Mouse (Mus musculus) bone marrow macrophage, adult 2 months (primary cell): ENCODE results near the gene Aoc1. TPM values are rescaled to one million over a fixed set of nuclear protein-coding genes. Genes with fewer than 3 reads are reported as not detected.
A peak's percentile ranks its signal among the peaks of the same experiment; 100 is the strongest.

Source experiments
- H3K27ac ChIP-seq: 2 replicates; pipeline ENCODE4 v1.5.1; 2012; ENCODE audit warnings: low read depth, low read length; ENCODE audit not compliant: insufficient read depth
- H3K4me1 ChIP-seq: 2 replicates; pipeline ENCODE4 v1.6.1; 2012; ENCODE audit warnings: low read length; ENCODE audit not compliant: control insufficient read depth, insufficient read depth
- H3K4me3 ChIP-seq: 2 replicates; pipeline ENCODE4 v1.5.1; 2012; ENCODE audit warnings: mild to moderate bottlenecking, low read length, moderate library complexity; ENCODE audit not compliant: insufficient read depth
- CTCF ChIP-seq: IDR thresholded peaks from 2 replicates; pipeline ENCODE4 v1.5.1; 2012; ENCODE audit warnings: low read depth, mild to moderate bottlenecking, low read length, moderate library complexity
- POLR2A ChIP-seq: IDR thresholded peaks from 2 replicates; pipeline ENCODE4 v1.6.1; 2012; ENCODE audit warnings: mild to moderate bottlenecking, low read depth, low read length, borderline replicate concordance
- polyA plus RNA-seq: library from polyadenylated mRNA; stranded (reverse); fragments of >200 nt; gene quantifications from 2 replicates; pipeline ENCODE4 v1.2.4, GENCODE M21; 2012; ENCODE audit not compliant: missing spikeins, insufficient read depth, insufficient read length

The Aoc1 gene
- polyA plus RNA-seq, 1 experiment = not detected

- TF ChIP-seq POLR2A (no peak), CTCF (no peak)
- Histone ChIP-seq H3K27ac (no peak overlapping the region), H3K4me3 (no peak overlapping the region), H3K4me1 (peaks cover 8% of the 10 kb centered on the region)
These were observed 78.9 kb downstream of the Aoc1 start for GRCm38 (mm10) chr6:48951630-48952029.

DNA sequence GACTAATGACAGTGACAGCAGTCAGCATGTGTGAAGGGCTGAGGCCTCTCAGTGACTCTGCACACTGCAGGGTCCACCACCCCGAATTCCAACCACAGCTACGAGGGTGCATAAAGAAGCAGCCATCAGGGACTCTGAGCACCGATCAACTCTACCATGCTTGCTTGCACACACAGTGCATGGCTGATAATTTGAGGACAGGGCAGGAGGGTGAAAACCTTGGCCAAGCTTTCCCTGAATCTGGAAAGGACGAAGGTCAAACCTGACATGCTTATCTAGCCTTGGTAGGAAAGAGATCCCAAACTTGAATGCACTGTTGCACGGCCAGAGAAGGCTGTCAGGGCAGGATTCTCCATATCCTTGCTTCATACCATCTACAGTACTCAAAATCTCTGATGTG is 80.5 kb downstream of the Aoc1 start:
- Histone ChIP-seq H3K27ac (no peak overlapping the region), H3K4me3 (no peak overlapping the region), H3K4me1 (peaks cover 14% of the 10 kb centered on the region)
- no peak for TF ChIP-seq CTCF
- TF ChIP-seq POLR2A = no peak

DNA sequence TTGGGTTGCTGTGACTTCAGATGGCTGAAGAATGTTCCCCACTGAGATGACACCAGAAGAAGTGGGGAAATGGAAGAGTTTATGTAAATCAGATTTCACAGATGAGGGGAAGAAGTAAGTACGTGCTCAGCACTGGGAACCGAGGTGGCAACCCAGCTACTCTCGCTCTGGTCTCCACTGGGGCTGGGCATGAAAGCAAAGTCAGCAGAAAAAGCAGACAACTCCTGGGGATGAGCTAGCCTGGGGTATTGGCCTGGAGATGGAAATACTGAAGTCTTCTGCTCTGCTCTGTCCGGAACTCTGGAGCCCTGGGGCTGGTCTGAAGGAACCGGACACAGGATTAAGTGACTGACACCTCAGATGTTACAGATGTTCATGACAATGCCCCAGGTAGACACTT is 81.5 kb downstream of the Aoc1 start:
- Histone ChIP-seq H3K4me3 (no peak overlapping the region), H3K4me1 (peaks cover 14% of the 10 kb centered on the region), H3K27ac (no peak overlapping the region)
- TF ChIP-seq POLR2A = no peak
- TF ChIP-seq CTCF = no peak

DNA sequence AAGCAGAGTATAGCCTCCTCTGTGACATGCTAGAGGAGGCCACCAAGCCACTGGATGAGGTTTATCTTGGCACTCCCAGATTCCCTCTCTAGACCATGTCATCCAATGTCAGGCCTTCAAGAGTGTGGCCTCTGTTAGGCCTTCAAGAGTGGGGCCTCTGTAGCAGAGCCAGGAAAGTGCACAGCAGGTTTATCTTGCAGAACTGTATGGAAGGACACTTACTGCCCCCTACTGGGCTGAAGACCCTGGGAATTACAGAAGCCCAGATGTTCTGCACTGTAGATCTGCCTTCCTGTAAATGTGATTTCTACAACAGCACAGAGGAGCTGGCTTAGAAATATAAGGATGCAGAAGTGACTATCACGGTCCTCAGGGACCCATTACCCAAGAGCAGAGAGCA is 82.2 kb downstream of the Aoc1 start:
- Histone ChIP-seq H3K27ac (no peak overlapping the region), H3K4me1 (peaks cover 12% of the 10 kb centered on the region), H3K4me3 (no peak overlapping the region)
- peak; percentile 22; the same call in 1 of the 2 replicates for TF ChIP-seq CTCF
- no peak for TF ChIP-seq POLR2A

GRCm38 (mm10) chr6:48956785-48957184 is 84.1 kb downstream of the Aoc1 start:
- H3K4me1 ChIP-seq = peaks cover 9% of the 10 kb centered on the region
- no peak overlapping the region for H3K27ac ChIP-seq
- no peak overlapping the region for H3K4me3 ChIP-seq
- TF ChIP-seq POLR2A (no peak), CTCF (no peak)

GRCm38 (mm10) chr6:48958053-48958452 is 85.4 kb downstream of the Aoc1 start:
- H3K4me1 ChIP-seq = peaks cover 9% of the 10 kb centered on the region
- no peak overlapping the region for H3K4me3 ChIP-seq
- TF ChIP-seq CTCF (no peak), POLR2A (no peak)
- no peak overlapping the region for H3K27ac ChIP-seq

Other genes with a start within 250 kb of the Aoc1 start
- gene AI854703, start 246.1 kb upstream of the Aoc1 start, polyA plus RNA-seq = 0.15 TPM in 1 of 2 replicates, not detected in the other
- gene Gimap8, start 225.7 kb upstream of the Aoc1 start, polyA plus RNA-seq = not detected in 2 replicates
- not detected in 2 replicates for gene Gimap9, start 196.8 kb upstream of the Aoc1 start, polyA plus RNA-seq
- 0.40 TPM in 1 of 2 replicates, not detected in the other for gene Gimap4, start 188.3 kb upstream of the Aoc1 start, polyA plus RNA-seq
- gene Gimap6, start 164.7 kb upstream of the Aoc1 start, polyA plus RNA-seq = 0.46 TPM in 1 of 2 replicates, not detected in the other
- not detected in 2 replicates for gene Gm28053, start 154.3 kb upstream of the Aoc1 start, polyA plus RNA-seq
- gene Gimap7, start 154.3 kb upstream of the Aoc1 start, polyA plus RNA-seq = not detected in 2 replicates
- not detected in 2 replicates for gene Gimap1, start 133.8 kb upstream of the Aoc1 start, polyA plus RNA-seq
- not detected in 2 replicates for gene Gimap5, start 126.7 kb upstream of the Aoc1 start, polyA plus RNA-seq
- gene Gimap3, start 102.0 kb upstream of the Aoc1 start, polyA plus RNA-seq = not detected in 2 replicates
- 376 and 481 TPM in 2 replicates for gene Tmem176a, start 32.0 kb upstream of the Aoc1 start, polyA plus RNA-seq
- gene Tmem176b, start 31.4 kb upstream of the Aoc1 start, polyA plus RNA-seq = 992 and 1,024 TPM in 2 replicates
- not detected in 2 replicates for gene 1600015I10Rik, start 57.0 kb downstream of the Aoc1 start, polyA plus RNA-seq
- gene Doxl2, start 102.1 kb downstream of the Aoc1 start, polyA plus RNA-seq = not detected in 2 replicates
- not detected in 2 replicates for gene Svs1, start 114.0 kb downstream of the Aoc1 start, polyA plus RNA-seq
- gene Gpnmb, start 163.7 kb downstream of the Aoc1 start, polyA plus RNA-seq = 3,378 and 3,910 TPM in 2 replicates
- 27.5 and 33.2 TPM in 2 replicates for gene Malsu1, start 200.9 kb downstream of the Aoc1 start, polyA plus RNA-seq